Mouse (Mus musculus): ENCODE data around the gene Stk17b.
A peak's percentile ranks its signal among the peaks of the same experiment; 100 is the strongest.

- peak; percentile 90 to 92 for TF ChIP-seq POLR2A (IDR thresholded peaks at IDR 0.05; ENCODE audit: control insufficient read depth in 1 of 2, insufficient read depth in 1 of 2, low read depth in 1 of 2, low read length in 2 of 2, poor library complexity in 1 of 2)
- no peak for TF ChIP-seq TCF12 (IDR thresholded peaks at IDR 0.05; ENCODE audit: low read depth, low read length)
These were observed at the start of gene Stk17b for GRCm38 (mm10) chr1:53784721-53785418.
